Mouse (Mus musculus): Measurements from ENCODE around the gene Gnai3. TPM values are rescaled to one million over a fixed set of nuclear protein-coding genes. Genes with fewer than 3 reads are reported as not detected.
A peak's percentile ranks its signal among the peaks of the same experiment; 100 is the strongest.

Gnai3 gene
- polyA plus RNA-seq, 1 experiment from 2014 or later, result 196 TPM

DNA sequence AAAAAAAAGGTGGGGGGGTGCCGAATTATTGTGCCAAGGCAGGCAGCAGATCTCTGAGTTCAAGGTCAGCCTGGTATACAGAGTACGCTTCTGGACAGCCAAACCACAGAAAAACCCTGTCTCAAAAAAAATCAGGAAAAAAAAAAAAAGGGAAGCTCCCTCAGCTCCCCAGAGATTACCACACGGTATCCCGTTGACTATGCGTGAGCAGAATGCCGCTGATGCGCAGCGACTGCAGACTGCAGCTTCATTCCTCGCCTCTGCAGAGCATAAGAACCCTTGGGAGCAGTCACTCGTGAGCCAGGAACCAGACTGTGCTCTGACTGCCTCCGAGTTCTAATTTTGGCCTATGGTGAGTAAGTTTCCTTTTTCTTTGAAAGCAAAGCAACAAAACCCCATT is 11.2 kb downstream of the Gnai3 start:
- ATAC-seq (ENCODE audit: low FRiP score, low TSS enrichment), result no peak
- WGBS, result 76% methylated on average over 11 of the region's 11 CpGs
- Histone ChIP-seq H3K27me3 (ENCODE audit: insufficient read depth, low read length) (no peaks in the 10 kb centered on the region), H3K4me3 (ENCODE audit: low read length) (no peak overlapping the region), H3K27ac (ENCODE audit: low read length) (no peak overlapping the region), H3K36me3 (ENCODE audit: insufficient read depth, low read length) (peaks cover 5% of the 10 kb centered on the region; the same call in 1 of the 2 replicates), H3K4me2 (replicated peaks; ENCODE audit: low read depth, low read length) (no peak overlapping the region), H3K9ac (replicated peaks; ENCODE audit: low read length) (no peak overlapping the region), H3K4me1 (ENCODE audit: insufficient read depth, low read length) (peaks cover 20% of the 10 kb centered on the region), H3K9me3 (ENCODE audit: low read length) (no peaks in the 10 kb centered on the region)

DNA sequence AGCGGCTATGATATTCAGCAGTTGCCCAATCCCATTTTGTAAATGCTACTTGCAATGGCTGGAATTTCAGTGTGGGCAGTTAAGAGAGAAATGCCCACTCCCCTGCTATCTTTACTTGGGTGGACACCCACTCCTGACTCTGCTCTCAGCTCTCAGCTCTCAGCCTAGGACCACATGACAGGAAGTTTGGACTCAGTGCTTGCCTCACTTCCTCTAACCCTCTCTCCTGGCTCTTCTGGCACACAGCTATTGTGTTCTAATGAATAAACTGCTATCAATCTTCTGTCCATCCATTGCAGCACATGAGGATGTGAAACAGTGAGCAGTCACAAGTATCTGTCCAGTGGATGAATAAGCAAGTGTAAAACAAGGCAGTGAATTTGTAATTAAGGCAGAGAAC is 13.5 kb downstream of the Gnai3 start:
- Histone ChIP-seq H3K9ac (replicated peaks; ENCODE audit: low read length) (no peak overlapping the region), H3K4me3 (ENCODE audit: low read length) (no peak overlapping the region), H3K27ac (ENCODE audit: low read length) (peak overlapping the region; percentile 31; the same call in 1 of the 2 replicates), H3K9me3 (ENCODE audit: low read length) (no peaks in the 10 kb centered on the region), H3K4me1 (ENCODE audit: insufficient read depth, low read length) (peaks cover 27% of the 10 kb centered on the region), H3K27me3 (ENCODE audit: insufficient read depth, low read length) (no peaks in the 10 kb centered on the region), H3K36me3 (ENCODE audit: insufficient read depth, low read length) (peaks cover 5% of the 10 kb centered on the region; the same call in 1 of the 2 replicates), H3K4me2 (replicated peaks; ENCODE audit: low read depth, low read length) (no peak overlapping the region)
- ATAC-seq (ENCODE audit: low FRiP score, low TSS enrichment), result no peak
- WGBS, result 41% methylated on average over 1 of the region's 1 CpGs

DNA sequence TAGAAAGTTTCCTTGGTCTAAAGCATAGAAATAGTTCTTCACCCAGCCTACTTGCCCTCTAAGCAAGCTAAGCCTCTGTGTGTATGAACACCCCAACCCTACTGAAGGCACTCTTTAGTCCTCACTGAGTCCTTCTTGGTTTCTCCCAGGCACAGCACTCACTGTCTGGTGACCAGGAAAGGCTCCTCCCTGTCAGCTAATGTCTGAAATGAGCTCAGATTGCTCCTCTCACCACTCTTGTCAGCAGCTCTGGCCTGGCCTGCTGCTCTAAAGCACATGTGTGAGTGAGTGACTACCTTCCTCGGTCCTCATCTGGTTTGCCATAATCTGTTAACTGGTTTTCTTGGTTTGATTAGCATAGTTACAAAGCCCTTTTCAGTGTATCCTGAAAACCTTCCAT is 14.1 kb downstream of the Gnai3 start:
- Histone ChIP-seq H3K4me3 (ENCODE audit: low read length) (no peak overlapping the region), H3K9me3 (ENCODE audit: low read length) (no peaks in the 10 kb centered on the region), H3K36me3 (ENCODE audit: insufficient read depth, low read length) (peaks cover 2% of the 10 kb centered on the region; the same call in 1 of the 2 replicates), H3K4me1 (ENCODE audit: insufficient read depth, low read length) (peaks cover 27% of the 10 kb centered on the region), H3K27ac (ENCODE audit: low read length) (peak overlapping the region; percentile 13; the same call in 1 of the 2 replicates), H3K4me2 (replicated peaks; ENCODE audit: low read depth, low read length) (no peak overlapping the region), H3K9ac (replicated peaks; ENCODE audit: low read length) (no peak overlapping the region), H3K27me3 (ENCODE audit: insufficient read depth, low read length) (no peaks in the 10 kb centered on the region)
- 65% methylated on average over 1 of the region's 1 CpGs for WGBS
- ATAC-seq (ENCODE audit: low FRiP score, low TSS enrichment), result 0 out of 2 replicates have a peak, but pooled peaks have one; percentile 42

DNA sequence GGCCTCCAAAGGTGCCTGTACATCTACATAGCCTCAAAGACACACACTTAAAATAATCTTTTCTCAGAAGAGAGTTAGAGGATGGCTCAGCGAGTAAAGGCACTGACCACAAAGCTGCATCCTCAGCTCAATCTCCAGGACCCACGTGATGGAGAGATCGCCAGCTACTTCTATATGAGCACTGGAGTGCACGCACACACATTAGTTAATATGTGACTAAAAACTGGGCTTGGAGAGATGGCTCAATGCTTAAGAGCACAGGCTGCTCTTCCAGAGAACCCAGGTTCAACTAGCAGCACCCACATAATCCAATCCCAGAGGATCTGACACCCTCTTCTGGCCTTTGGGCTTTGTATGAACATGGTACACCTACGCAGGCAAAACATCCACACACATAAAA is 14.7 kb downstream of the Gnai3 start:
- ATAC-seq (ENCODE audit: low FRiP score, low TSS enrichment), result peak; percentile 78
- no peaks in the 10 kb centered on the region for H3K9me3 ChIP-seq (ENCODE audit: low read length)
- 73% methylated on average over 5 of the region's 5 CpGs for WGBS

DNA sequence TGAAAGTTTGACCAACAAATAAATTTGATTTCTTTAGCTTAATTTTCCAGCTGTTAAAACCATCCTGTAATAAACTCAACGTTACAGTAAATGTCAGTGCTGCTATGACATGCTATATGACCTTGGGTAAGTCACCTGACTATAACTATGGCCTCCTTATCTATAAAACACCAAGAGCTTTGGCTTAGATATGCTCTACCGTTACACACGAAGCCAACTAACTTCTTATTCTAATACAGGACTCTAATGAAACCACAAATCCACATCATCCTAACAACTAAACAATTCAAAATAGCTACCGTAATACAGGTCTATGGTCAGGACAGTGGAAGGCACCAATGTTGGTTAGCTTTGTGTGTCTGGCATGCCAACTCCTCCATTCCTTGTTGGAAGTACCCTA is 16.1 kb downstream of the Gnai3 start:
- Histone ChIP-seq H3K27ac (ENCODE audit: low read length) (no peak overlapping the region), H3K27me3 (ENCODE audit: insufficient read depth, low read length) (no peaks in the 10 kb centered on the region), H3K9me3 (ENCODE audit: low read length) (no peaks in the 10 kb centered on the region), H3K9ac (replicated peaks; ENCODE audit: low read length) (no peak overlapping the region), H3K4me2 (replicated peaks; ENCODE audit: low read depth, low read length) (no peak overlapping the region), H3K4me1 (ENCODE audit: insufficient read depth, low read length) (peaks cover 27% of the 10 kb centered on the region), H3K36me3 (ENCODE audit: insufficient read depth, low read length) (no peaks in the 10 kb centered on the region), H3K4me3 (ENCODE audit: low read length) (no peak overlapping the region)
- WGBS, result 87% methylated on average over 4 of the region's 4 CpGs
- no peak for ATAC-seq (ENCODE audit: low FRiP score, low TSS enrichment)

More for the DNA sequence above, 14.7 kb downstream of the Gnai3 start:
- no peak overlapping the region for H3K27ac ChIP-seq (ENCODE audit: low read length)
- H3K4me1 ChIP-seq (ENCODE audit: insufficient read depth, low read length), result peaks cover 27% of the 10 kb centered on the region
- no peaks in the 10 kb centered on the region for H3K27me3 ChIP-seq (ENCODE audit: insufficient read depth, low read length)
- H3K4me3 ChIP-seq (ENCODE audit: low read length), result no peak overlapping the region
- no peaks in the 10 kb centered on the region for H3K36me3 ChIP-seq (ENCODE audit: insufficient read depth, low read length)
- no peak overlapping the region for H3K9ac ChIP-seq (replicated peaks; ENCODE audit: low read length)
- H3K4me2 ChIP-seq (replicated peaks; ENCODE audit: low read depth, low read length), result no peak overlapping the region

DNA sequence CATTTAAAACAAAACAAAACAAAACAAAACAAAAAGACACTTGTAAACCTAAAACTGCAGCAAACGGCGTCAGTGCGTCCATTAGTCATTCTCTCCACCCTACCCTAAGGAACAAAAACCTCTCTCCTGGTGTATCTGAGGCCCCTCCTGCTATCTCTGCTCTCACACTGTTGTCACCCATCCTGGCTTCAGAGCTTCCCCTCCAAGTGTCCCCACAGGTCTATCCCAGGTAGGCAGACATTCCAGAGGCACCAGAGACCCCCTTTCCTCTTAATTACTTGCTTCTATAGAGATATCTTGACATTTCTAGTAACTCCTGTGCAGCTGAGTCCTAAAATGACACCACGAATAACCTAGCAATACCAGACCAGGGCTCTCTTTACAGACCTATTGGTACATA is 16.6 kb downstream of the Gnai3 start:
- H3K27me3 ChIP-seq (ENCODE audit: insufficient read depth, low read length), result no peaks in the 10 kb centered on the region
- peaks cover 27% of the 10 kb centered on the region for H3K4me1 ChIP-seq (ENCODE audit: insufficient read depth, low read length)
- H3K4me3 ChIP-seq (ENCODE audit: low read length), result no peak overlapping the region
- no peak overlapping the region for H3K27ac ChIP-seq (ENCODE audit: low read length)
- no peak overlapping the region for H3K9ac ChIP-seq (replicated peaks; ENCODE audit: low read length)
- WGBS, result 74% methylated on average over 4 of the region's 4 CpGs
- ATAC-seq (ENCODE audit: low FRiP score, low TSS enrichment), result no peak
- H3K9me3 ChIP-seq (ENCODE audit: low read length), result no peaks in the 10 kb centered on the region
- H3K36me3 ChIP-seq (ENCODE audit: insufficient read depth, low read length), result no peaks in the 10 kb centered on the region
- no peak overlapping the region for H3K4me2 ChIP-seq (replicated peaks; ENCODE audit: low read depth, low read length)

DNA sequence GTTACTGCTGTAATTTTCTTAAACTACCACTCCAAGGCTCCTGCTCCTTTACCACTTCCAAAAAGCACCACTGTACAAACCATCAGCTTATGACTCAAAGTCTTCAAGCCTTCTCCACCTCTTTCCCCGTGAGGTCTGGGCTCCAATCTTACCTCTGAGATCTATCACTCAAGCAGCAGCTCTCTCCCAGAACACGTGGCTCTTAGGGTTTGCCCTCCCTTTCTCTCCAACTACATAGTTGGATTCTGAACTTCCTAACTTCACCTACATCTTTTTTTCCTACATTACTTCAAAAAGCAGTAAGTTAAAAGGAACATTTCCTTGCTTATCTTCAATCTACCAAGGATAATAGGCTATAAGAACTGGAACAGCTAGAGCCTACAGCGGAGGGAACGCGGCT is 17.4 kb downstream of the Gnai3 start:
- ATAC-seq (ENCODE audit: low FRiP score, low TSS enrichment), result no peak

DNA sequence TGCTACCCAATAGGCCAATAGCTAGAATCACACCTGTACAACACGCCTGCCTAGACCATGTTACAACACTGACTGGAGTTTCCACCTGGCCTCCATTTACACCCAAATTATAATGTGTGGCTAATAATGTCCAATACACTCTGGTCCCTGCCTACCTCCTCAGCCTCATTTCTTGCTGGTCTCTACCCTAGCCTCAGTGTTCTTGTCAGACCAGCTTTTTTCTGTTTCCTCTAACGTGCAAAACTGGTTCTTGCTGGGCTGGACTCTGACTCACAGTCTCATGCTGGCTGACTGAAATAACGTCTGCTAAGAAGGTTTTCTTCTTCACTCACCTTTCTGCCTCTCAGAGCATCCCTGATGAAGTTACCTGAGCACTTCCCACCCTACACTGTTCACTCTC is 19.6 kb downstream of the Gnai3 start:
- H3K4me1 ChIP-seq (ENCODE audit: insufficient read depth, low read length), result peaks cover 13% of the 10 kb centered on the region; the same call in 1 of the 2 replicates
- 89% methylated on average over 3 of the region's 3 CpGs for WGBS
- ATAC-seq (ENCODE audit: low FRiP score, low TSS enrichment), result no peak
- H3K9me3 ChIP-seq (ENCODE audit: low read length), result no peaks in the 10 kb centered on the region
- no peak overlapping the region for H3K9ac ChIP-seq (replicated peaks; ENCODE audit: low read length)
- H3K27me3 ChIP-seq (ENCODE audit: insufficient read depth, low read length), result no peaks in the 10 kb centered on the region
- H3K27ac ChIP-seq (ENCODE audit: low read length), result no peak overlapping the region
- H3K36me3 ChIP-seq (ENCODE audit: insufficient read depth, low read length), result peaks cover 13% of the 10 kb centered on the region
- no peak overlapping the region for H3K4me2 ChIP-seq (replicated peaks; ENCODE audit: low read depth, low read length)
- H3K4me3 ChIP-seq (ENCODE audit: low read length), result no peak overlapping the region

More for the DNA sequence above, 17.4 kb downstream of the Gnai3 start:
- 48% methylated on average over 5 of the region's 5 CpGs for WGBS
- Histone ChIP-seq H3K9me3 (ENCODE audit: low read length) (no peaks in the 10 kb centered on the region), H3K9ac (replicated peaks; ENCODE audit: low read length) (no peak overlapping the region), H3K4me3 (ENCODE audit: low read length) (no peak overlapping the region), H3K27ac (ENCODE audit: low read length) (no peak overlapping the region), H3K4me1 (ENCODE audit: insufficient read depth, low read length) (peaks cover 27% of the 10 kb centered on the region), H3K27me3 (ENCODE audit: insufficient read depth, low read length) (no peaks in the 10 kb centered on the region), H3K4me2 (replicated peaks; ENCODE audit: low read depth, low read length) (no peak overlapping the region), H3K36me3 (ENCODE audit: insufficient read depth, low read length) (no peaks in the 10 kb centered on the region)

DNA sequence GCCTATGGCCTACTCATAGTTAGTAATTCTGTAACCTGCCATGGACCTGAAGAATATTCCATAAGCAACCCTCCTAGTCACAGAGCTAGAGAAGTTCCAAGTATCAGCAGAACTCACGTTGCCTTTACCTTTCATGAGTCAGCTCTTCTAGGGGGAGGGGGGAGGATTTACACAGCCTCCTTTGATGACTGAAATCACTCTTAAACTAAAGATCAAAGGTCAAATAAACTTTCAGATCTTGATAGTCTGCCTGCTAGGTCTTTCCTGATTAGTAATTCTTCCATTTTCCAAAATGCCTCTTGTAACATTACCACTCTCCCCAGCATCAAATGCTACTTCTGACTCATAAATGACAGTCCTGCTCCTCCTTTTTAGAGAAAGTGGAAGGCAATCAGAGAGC is 21.8 kb downstream of the Gnai3 start:
- Histone ChIP-seq H3K4me1 (ENCODE audit: insufficient read depth, low read length) (0 out of 2 replicates have a peak, but pooled peaks cover 4% of the 10 kb centered on the region), H3K9ac (replicated peaks; ENCODE audit: low read length) (no peak overlapping the region), H3K27me3 (ENCODE audit: insufficient read depth, low read length) (no peaks in the 10 kb centered on the region), H3K4me3 (ENCODE audit: low read length) (no peak overlapping the region), H3K36me3 (ENCODE audit: insufficient read depth, low read length) (peaks cover 24% of the 10 kb centered on the region), H3K9me3 (ENCODE audit: low read length) (no peaks in the 10 kb centered on the region), H3K27ac (ENCODE audit: low read length) (no peak overlapping the region), H3K4me2 (replicated peaks; ENCODE audit: low read depth, low read length) (no peak overlapping the region)
- no peak for ATAC-seq (ENCODE audit: low FRiP score, low TSS enrichment)
- WGBS, result 64% methylated on average over 1 of the region's 1 CpGs

DNA sequence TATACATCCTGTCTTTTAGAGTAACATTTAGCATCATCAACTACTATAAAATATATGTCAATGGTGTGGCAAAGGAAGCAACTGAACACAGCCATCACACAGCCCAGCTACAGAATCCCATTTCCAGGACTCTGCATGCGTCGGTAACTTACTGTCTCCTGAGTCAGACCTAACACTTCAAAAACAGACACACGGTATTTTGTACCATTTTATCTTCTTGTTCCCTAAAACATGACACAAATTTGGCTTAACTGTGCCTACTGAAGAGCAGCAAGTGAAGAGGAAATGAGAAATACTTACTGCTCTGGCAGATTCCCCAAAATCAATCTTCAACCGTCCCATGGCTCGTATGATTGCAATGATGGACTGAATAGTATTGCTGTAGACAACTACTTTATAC is 22.7 kb downstream of the Gnai3 start:
- no peak for ATAC-seq (ENCODE audit: low FRiP score, low TSS enrichment)
- Histone ChIP-seq H3K9me3 (ENCODE audit: low read length) (no peaks in the 10 kb centered on the region), H3K27me3 (ENCODE audit: insufficient read depth, low read length) (no peaks in the 10 kb centered on the region), H3K27ac (ENCODE audit: low read length) (no peak overlapping the region), H3K4me3 (ENCODE audit: low read length) (no peak overlapping the region), H3K4me1 (ENCODE audit: insufficient read depth, low read length) (no peaks in the 10 kb centered on the region), H3K4me2 (replicated peaks; ENCODE audit: low read depth, low read length) (no peak overlapping the region), H3K36me3 (ENCODE audit: insufficient read depth, low read length) (peaks cover 33% of the 10 kb centered on the region), H3K9ac (replicated peaks; ENCODE audit: low read length) (no peak overlapping the region)
- 89% methylated on average over 5 of the region's 5 CpGs for WGBS
